Mouse (Mus musculus) stomach, postnatal 0 days (tissue): ENCODE measurements around the gene Cd200r1.

ENCODE experiments used
- CTCF ChIP-seq: IDR thresholded peaks from 2 replicates; pipeline ENCODE4 v1.5.1; 2016; ENCODE audit warnings: antibody characterized with exemption, low read depth, mild to moderate bottlenecking, moderate library complexity
- EP300 ChIP-seq: optimal IDR thresholded peaks from 2 replicates; pipeline ENCODE3; 2016; ENCODE audit warnings: antibody characterized with exemption

- TF ChIP-seq CTCF (no peak), EP300 (no peak)
These were observed 19.5 kb upstream of the Cd200r1 start, which contains the start of gene Gtpbp8 for GRCm38 (mm10) chr16:44745866-44746562.
